Mouse (Mus musculus) kidney, postnatal 14 days (tissue): Measurements from ENCODE around the gene Ptpn18.
"Not testable (repeated sequence)": the region's sequence is repeated elsewhere in the genome, so short reads cannot be mapped to it uniquely, and the experiment has no call there.

ENCODE experiments used
- DNase-seq: peaks from one replicate; pipeline ENCODE4 v3.0.0; 2022; ENCODE audit warnings: mixed read lengths

Ptpn18 gene

GRCm38 (mm10) chr1:34459284-34460060 lies at the start of gene Ptpn18:
Gene Ptpn18 (plus strand): TSS chr1:34459762.
- DNase-seq: peak; percentile 96

- no peak for DNase-seq
Observed at GRCm38 (mm10) chr1:34428466-34428865, 31.1 kb upstream of the Ptpn18 start.

GRCm38 (mm10) chr1:34429281-34429680 lies 30.3 kb upstream of the Ptpn18 start:
- no peak for DNase-seq

- no peak for DNase-seq
Observed at GRCm38 (mm10) chr1:34430981-34431380, 28.6 kb upstream of the Ptpn18 start.

GRCm38 (mm10) chr1:34431431-34431830 lies 28.1 kb upstream of the Ptpn18 start:
- no peak for DNase-seq

- DNase-seq: peak; percentile 34
Observed at GRCm38 (mm10) chr1:34432411-34432775, 27.2 kb upstream of the Ptpn18 start.

- peak; percentile 28 for DNase-seq
Observed at GRCm38 (mm10) chr1:34432776-34433481, 26.6 kb upstream of the Ptpn18 start.

GRCm38 (mm10) chr1:34433891-34434521 lies 25.6 kb upstream of the Ptpn18 start:
- DNase-seq: peak; percentile 20

- DNase-seq: peak; percentile 92
Observed at GRCm38 (mm10) chr1:34434660-34435160, 24.9 kb upstream of the Ptpn18 start.

- DNase-seq: no peak
Observed at GRCm38 (mm10) chr1:34435371-34436120, 24.0 kb upstream of the Ptpn18 start.

GRCm38 (mm10) chr1:34436374-34436773 lies 23.2 kb upstream of the Ptpn18 start:
- DNase-seq: no peak

GRCm38 (mm10) chr1:34437366-34437765 lies 22.2 kb upstream of the Ptpn18 start:
- not testable (repeated sequence) for DNase-seq

- DNase-seq: no peak
Observed at GRCm38 (mm10) chr1:34438381-34439051, 21.0 kb upstream of the Ptpn18 start.

GRCm38 (mm10) chr1:34439215-34439960 lies 20.2 kb upstream of the Ptpn18 start, which contains the start of the genes Ccdc115 and Imp4:
Gene Ccdc115 (minus strand): TSS chr1:34439672.
Gene Imp4 (plus strand): TSS chr1:34439851.
- peak; percentile 97 for DNase-seq

- no peak for DNase-seq
Observed at GRCm38 (mm10) chr1:34439961-34440630, 19.5 kb upstream of the Ptpn18 start.

- no peak for DNase-seq
Observed at GRCm38 (mm10) chr1:34443124-34443523, 16.4 kb upstream of the Ptpn18 start.

- DNase-seq: no peak
Observed at GRCm38 (mm10) chr1:34458431-34458830, 1.1 kb upstream of the Ptpn18 start.

GRCm38 (mm10) chr1:34460061-34460441 lies 489 bp downstream of the Ptpn18 start:
- peak; percentile 58 for DNase-seq

- peak; percentile 66 for DNase-seq
Observed at GRCm38 (mm10) chr1:34462766-34463165, 3.2 kb downstream of the Ptpn18 start.

- DNase-seq: no peak
Observed at GRCm38 (mm10) chr1:34464310-34464817, 4.8 kb downstream of the Ptpn18 start.
